Mouse (Mus musculus): ENCODE measurements around the gene Polr3h.

Gene Polr3h

GRCm38 (mm10) chr15:81860471-81861135 lies 65.4 kb downstream of the Polr3h start:
- no peak for DNase-seq

- peak; percentile 93 for DNase-seq
Measured at GRCm38 (mm10) chr15:81859330-81860255, 66.4 kb downstream of the Polr3h start.

GRCm38 (mm10) chr15:81858517-81859329 lies 67.3 kb downstream of the Polr3h start, which contains the start of gene Tob2:
Gene Tob2, minus strand, starts transcription at chr15:81858796.
- peak; percentile 49 for DNase-seq

GRCm38 (mm10) chr15:81858138-81858516 lies 67.9 kb downstream of the Polr3h start:
- peak; percentile 94 for DNase-seq

- DNase-seq, result peak; percentile 63
Measured at GRCm38 (mm10) chr15:81857724-81858116, 68.3 kb downstream of the Polr3h start.

GRCm38 (mm10) chr15:81856938-81857723 lies 68.9 kb downstream of the Polr3h start:
- DNase-seq, result peak; percentile 29

- peak; percentile 95 for DNase-seq
Measured at GRCm38 (mm10) chr15:81856030-81856790, 69.8 kb downstream of the Polr3h start.

- DNase-seq, result no peak
Measured at GRCm38 (mm10) chr15:81853081-81853480, 73.0 kb downstream of the Polr3h start.

- no peak for DNase-seq
Measured at GRCm38 (mm10) chr15:81852411-81853000, 73.5 kb downstream of the Polr3h start.

- no peak for DNase-seq
Measured at GRCm38 (mm10) chr15:81851375-81851774, 74.7 kb downstream of the Polr3h start.

GRCm38 (mm10) chr15:81850718-81851117 lies 75.3 kb downstream of the Polr3h start:
- no peak for DNase-seq

- no peak for DNase-seq
Measured at GRCm38 (mm10) chr15:81849104-81849503, 76.9 kb downstream of the Polr3h start.

GRCm38 (mm10) chr15:81848301-81848700 lies 77.7 kb downstream of the Polr3h start:
- peak; percentile 63 for DNase-seq

- no peak for DNase-seq
Measured at GRCm38 (mm10) chr15:81847861-81848260, 78.2 kb downstream of the Polr3h start.

- no peak for DNase-seq
Measured at GRCm38 (mm10) chr15:81847161-81847560, 78.9 kb downstream of the Polr3h start.

- no peak for DNase-seq
Measured at GRCm38 (mm10) chr15:81846755-81847154, 79.3 kb downstream of the Polr3h start.

GRCm38 (mm10) chr15:81845724-81846123 lies 80.3 kb downstream of the Polr3h start:
- no peak for DNase-seq

- DNase-seq, result no peak
Measured at GRCm38 (mm10) chr15:81845033-81845625, 80.9 kb downstream of the Polr3h start.

GRCm38 (mm10) chr15:81842275-81842674 lies 83.8 kb downstream of the Polr3h start:
- DNase-seq, result no peak

GRCm38 (mm10) chr15:81840306-81840705 lies 85.7 kb downstream of the Polr3h start:
- DNase-seq, result no peak

GRCm38 (mm10) chr15:81839634-81840033 lies 86.4 kb downstream of the Polr3h start:
- DNase-seq, result no peak
